Mouse (Mus musculus): ENCODE data around the gene Zfp865. TPM values are rescaled to one million over a fixed set of nuclear protein-coding genes. Genes with fewer than 3 reads are reported as not detected.
"Not testable (repeated sequence)": the region's sequence is repeated elsewhere in the genome, so short reads cannot be mapped to it uniquely, and the experiment has no call there.

Zfp865 gene
- polyA plus RNA-seq, 1 experiment from 2014 or later, result 9.0 TPM

DNA sequence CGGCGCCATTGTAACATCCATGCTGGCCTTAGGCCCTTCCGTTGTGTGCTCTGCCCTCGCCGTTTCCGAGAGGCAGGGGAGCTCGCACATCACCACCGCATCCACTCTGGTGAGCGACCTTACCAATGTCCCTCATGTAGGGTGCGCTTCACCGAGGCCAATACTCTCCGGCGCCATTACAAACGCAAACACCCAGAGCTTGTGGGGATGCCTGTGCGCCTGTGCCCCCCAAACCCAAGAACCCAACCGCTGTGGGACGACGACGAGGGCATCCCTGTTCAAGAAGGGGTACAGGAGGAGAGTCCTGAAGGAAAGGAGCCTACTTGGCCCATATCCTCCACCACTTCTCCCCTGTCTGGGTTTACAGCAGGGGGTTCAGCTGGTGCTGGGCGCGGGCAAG lies 2.2 kb upstream of the Zfp865 start:
- no peaks in the 10 kb centered on the region for H3K27me3 ChIP-seq (ENCODE audit: insufficient read depth, poor library complexity, severe bottlenecking)
- H3K27ac ChIP-seq, result no peak overlapping the region
- peaks cover 4% of the 10 kb centered on the region; the same call in 1 of the 2 replicates for H3K9me3 ChIP-seq
- H3K4me3 ChIP-seq, result peak overlapping the region; percentile 11; the same call in 1 of the 2 replicates
- peaks cover 38% of the 10 kb centered on the region for H3K4me1 ChIP-seq (replicated peaks)
- no peak for DNase-seq (ENCODE audit: low spot score)
- WGBS, result 96% methylated on average over 21 of the region's 21 CpGs
- peaks cover 30% of the 10 kb centered on the region for H3K36me3 ChIP-seq

DNA sequence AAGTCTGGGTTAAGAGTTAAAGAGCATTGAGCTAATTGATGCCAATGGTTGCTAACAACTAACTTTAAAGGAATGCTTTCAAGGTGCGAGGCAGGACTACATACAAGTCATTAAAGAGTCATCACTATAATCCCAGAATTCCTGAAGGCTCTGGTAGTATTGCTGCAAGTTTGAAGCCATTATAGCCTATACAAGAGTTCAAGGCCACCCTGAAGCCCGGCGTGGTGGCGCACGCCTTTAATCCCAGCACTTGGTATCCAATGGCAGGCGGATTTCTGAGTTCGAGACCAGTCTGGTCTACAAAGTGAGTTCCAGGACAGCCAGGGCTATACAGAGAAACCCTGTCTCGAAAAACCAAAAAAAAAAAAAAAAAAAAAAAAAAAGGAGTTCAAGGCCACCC lies 600 bp upstream of the Zfp865 start:
- peaks cover 31% of the 10 kb centered on the region for H3K4me1 ChIP-seq (replicated peaks)
- WGBS, result 37% methylated on average over 8 of the region's 8 CpGs
- not testable (repeated sequence) for H3K9me3 ChIP-seq; DNase-seq (ENCODE audit: low spot score); H3K27me3 ChIP-seq (ENCODE audit: insufficient read depth, poor library complexity, severe bottlenecking)
- H3K4me3 ChIP-seq, result peak overlapping the region; percentile 90
- peaks cover 44% of the 10 kb centered on the region for H3K36me3 ChIP-seq
- peak overlapping the region; percentile 97 for H3K27ac ChIP-seq

DNA sequence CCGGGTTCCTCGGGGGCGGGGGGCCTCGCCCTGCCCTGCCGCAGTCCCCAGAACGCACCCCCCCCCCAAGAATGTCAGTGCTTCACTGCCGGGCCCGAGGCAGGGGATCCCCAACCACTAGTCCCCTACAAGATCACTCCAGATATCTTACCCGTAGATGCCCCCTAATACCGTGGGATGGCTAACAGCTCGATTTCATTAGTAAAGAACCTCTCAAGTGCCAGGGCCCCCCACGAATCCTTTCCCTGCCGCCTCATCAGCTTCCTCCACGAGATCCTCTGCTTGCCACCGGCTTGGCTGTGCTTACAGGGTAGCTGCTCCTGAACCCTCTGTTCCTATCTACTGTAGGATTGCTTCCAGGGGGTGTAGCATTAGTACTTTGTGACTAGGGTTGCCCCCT lies 509 bp downstream of the Zfp865 start:
- H3K4me3 ChIP-seq, result peak overlapping the region; percentile 90
- H3K4me1 ChIP-seq (replicated peaks), result peaks cover 29% of the 10 kb centered on the region
- H3K27me3 ChIP-seq (ENCODE audit: insufficient read depth, poor library complexity, severe bottlenecking), result no peaks in the 10 kb centered on the region
- H3K36me3 ChIP-seq, result peaks cover 54% of the 10 kb centered on the region
- DNase-seq (ENCODE audit: low spot score), result no peak
- 2% methylated on average over 15 of the region's 15 CpGs for WGBS
- H3K27ac ChIP-seq, result peak overlapping the region; percentile 97
- H3K9me3 ChIP-seq, result peaks cover 4% of the 10 kb centered on the region; the same call in 1 of the 2 replicates

DNA sequence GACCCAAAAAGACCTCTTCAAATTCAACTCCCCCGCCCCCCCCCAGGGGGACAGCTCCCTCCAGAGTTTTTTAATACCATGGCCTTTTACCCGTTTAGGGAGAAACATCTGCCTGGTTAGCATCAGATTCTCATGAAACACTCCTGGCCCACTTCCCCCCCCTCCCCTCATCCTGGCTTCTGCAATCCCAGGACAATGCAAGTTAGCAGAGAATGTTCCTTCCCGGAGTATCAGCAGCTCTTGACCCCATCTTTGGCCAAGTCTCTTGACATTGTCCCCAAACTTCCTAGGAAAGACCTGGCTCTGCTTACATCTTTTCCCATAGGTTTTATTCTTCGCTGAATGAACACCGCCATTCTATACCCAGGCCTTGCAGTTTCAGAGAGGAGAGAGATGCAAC lies 1.0 kb downstream of the Zfp865 start:
- peak overlapping the region; percentile 97 for H3K27ac ChIP-seq
- H3K36me3 ChIP-seq, result peaks cover 59% of the 10 kb centered on the region
- no peak for DNase-seq (ENCODE audit: low spot score)

DNA sequence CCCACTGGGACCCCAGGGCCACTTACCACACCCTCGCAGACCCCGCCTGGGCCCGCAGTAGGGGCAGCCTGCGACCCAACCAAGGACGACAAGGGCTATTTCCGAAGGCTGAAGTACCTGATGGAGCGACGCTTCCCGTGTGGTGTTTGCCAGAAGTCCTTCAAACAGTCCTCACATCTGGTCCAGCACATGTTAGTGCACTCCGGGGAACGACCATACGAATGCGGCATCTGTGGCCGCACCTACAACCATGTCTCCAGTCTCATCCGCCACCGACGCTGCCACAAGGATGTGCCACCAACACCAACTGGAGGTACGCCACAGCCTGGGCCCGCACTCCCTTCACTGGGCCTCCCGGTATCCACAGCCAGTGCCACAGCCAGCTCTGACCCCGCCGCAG lies 9.4 kb downstream of the Zfp865 start:
- no peak for DNase-seq (ENCODE audit: low spot score)
- no peak overlapping the region for H3K27ac ChIP-seq
- no peaks in the 10 kb centered on the region for H3K4me1 ChIP-seq (replicated peaks)
- WGBS, result 94% methylated on average over 22 of the region's 22 CpGs
- peaks cover 44% of the 10 kb centered on the region for H3K9me3 ChIP-seq
- H3K4me3 ChIP-seq, result peak overlapping the region; percentile 11; the same call in 1 of the 2 replicates
- peaks cover 16% of the 10 kb centered on the region; the same call in 1 of the 2 replicates for H3K27me3 ChIP-seq (ENCODE audit: insufficient read depth, poor library complexity, severe bottlenecking)
- peaks cover 98% of the 10 kb centered on the region for H3K36me3 ChIP-seq

More for the DNA sequence above, 1.0 kb downstream of the Zfp865 start:
- peaks cover 24% of the 10 kb centered on the region for H3K4me1 ChIP-seq (replicated peaks)
- peaks cover 4% of the 10 kb centered on the region; the same call in 1 of the 2 replicates for H3K9me3 ChIP-seq
- H3K4me3 ChIP-seq, result peak overlapping the region; percentile 90
- H3K27me3 ChIP-seq (ENCODE audit: insufficient read depth, poor library complexity, severe bottlenecking), result no peaks in the 10 kb centered on the region
- 54% methylated on average over 5 of the region's 5 CpGs for WGBS

DNA sequence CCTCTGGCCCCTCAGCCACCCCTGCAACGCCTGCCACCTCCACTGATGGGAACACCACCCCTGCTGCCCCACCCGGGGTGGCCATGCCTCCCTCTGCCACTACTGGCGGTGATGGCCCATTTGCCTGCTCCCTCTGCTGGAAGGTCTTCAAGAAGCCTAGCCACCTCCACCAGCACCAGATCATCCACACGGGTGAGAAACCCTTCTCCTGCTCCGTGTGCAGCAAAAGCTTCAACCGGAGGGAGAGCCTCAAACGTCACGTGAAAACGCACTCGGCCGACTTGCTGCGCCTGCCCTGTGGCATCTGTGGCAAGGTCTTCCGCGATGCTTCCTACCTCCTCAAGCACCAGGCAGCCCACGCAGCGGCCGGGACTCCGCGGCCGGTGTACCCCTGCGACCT lies 9.8 kb downstream of the Zfp865 start:
- H3K9me3 ChIP-seq, result peaks cover 44% of the 10 kb centered on the region
- H3K36me3 ChIP-seq, result peaks cover 98% of the 10 kb centered on the region
- no peak overlapping the region for H3K27ac ChIP-seq
- no peak for DNase-seq (ENCODE audit: low spot score)
- H3K4me1 ChIP-seq (replicated peaks), result no peaks in the 10 kb centered on the region
- WGBS, result 89% methylated on average over 21 of the region's 21 CpGs
- H3K4me3 ChIP-seq, result peak overlapping the region; percentile 11; the same call in 1 of the 2 replicates
- H3K27me3 ChIP-seq (ENCODE audit: insufficient read depth, poor library complexity, severe bottlenecking), result peaks cover 16% of the 10 kb centered on the region; the same call in 1 of the 2 replicates

DNA sequence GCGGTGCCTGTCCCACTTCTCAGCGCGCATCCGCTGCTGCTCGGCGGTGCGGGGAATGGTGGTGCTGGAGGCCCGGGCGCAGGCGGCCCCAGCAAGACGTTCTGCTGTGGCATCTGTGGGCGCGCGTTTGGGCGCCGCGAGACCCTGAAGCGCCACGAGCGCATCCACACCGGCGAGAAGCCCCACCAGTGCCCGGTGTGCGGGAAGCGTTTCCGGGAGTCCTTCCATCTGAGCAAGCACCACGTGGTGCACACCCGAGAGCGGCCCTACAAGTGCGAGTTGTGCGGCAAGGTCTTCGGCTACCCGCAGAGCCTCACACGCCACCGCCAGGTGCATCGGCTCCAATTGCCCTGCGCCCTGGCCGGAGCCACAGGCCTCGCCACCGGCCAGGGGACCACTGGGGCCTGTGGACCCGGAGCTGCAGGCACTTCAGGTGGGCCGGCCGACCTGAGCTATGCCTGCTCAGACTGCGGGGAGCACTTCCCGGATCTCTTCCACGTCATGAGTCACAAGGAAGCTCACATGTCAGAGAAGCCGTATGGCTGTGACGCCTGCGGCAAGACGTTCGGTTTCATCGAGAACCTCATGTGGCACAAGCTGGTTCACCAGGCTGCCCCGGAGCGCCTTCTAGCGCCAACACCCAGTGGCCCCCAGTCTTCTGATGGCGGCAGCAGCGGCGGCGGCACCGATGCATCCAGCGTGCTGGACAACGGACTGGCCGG lies 10.5 kb downstream of the Zfp865 start:
- Histone ChIP-seq H3K27ac (no peak overlapping the region), H3K27me3 (ENCODE audit: insufficient read depth, poor library complexity, severe bottlenecking) (peaks cover 16% of the 10 kb centered on the region; the same call in 1 of the 2 replicates), H3K4me1 (replicated peaks) (no peaks in the 10 kb centered on the region), H3K9me3 (peaks cover 49% of the 10 kb centered on the region), H3K36me3 (peaks cover 99% of the 10 kb centered on the region), H3K4me3 (peak overlapping the region; percentile 11; the same call in 1 of the 2 replicates)
- WGBS, result 81% methylated on average over 63 of the region's 63 CpGs
- DNase-seq (ENCODE audit: low spot score), result no peak

DNA sequence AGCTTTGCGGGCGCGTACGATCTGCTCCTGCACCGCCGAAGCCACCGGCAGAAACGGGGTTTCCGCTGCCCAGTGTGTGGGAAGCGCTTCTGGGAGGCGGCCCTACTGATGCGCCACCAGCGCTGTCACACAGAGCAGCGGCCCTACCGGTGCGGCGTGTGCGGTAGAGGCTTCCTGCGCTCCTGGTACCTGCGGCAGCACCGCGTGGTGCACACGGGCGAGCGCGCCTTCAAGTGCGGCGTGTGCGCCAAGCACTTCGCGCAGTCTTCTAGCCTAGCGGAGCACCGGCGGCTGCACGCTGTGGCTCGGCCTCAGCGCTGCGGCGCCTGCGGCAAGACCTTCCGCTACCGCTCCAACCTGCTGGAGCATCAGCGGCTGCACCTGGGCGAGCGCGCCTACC lies 11.3 kb downstream of the Zfp865 start:
- 74% methylated on average over 46 of the region's 46 CpGs for WGBS

DNA sequence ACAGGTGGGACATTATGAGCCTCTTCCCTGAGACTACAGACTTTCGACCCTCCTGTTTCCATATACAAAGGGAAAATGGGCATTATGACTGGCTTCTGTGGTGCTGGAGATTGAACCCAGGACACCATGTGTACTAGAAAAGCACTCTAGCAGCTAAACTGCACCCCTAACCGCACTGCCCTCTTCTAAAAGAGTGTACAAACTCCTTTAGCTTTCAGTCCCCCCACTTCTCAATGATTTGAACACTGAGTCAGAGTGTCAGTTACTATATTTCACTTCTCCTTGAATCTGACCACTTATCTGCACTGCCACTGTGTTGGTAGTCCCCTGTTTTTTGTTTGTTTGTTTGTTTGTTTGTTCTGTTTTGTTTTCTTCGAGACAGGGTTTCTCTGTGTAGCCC lies 13.6 kb downstream of the Zfp865 start, which contains the start of gene 4632433K11Rik:
Gene 4632433K11Rik (plus strand): TSS at position 301 of the 400 bp plus-strand sequence.
- 92% methylated on average over 3 of the region's 3 CpGs for WGBS
- Histone ChIP-seq H3K4me1 (replicated peaks) (peaks cover 7% of the 10 kb centered on the region), H3K36me3 (peaks cover 77% of the 10 kb centered on the region), H3K27me3 (ENCODE audit: insufficient read depth, poor library complexity, severe bottlenecking) (peaks cover 16% of the 10 kb centered on the region; the same call in 1 of the 2 replicates), H3K27ac (no peak within 1 kb of the TSS), H3K4me3 (no peak within 1 kb of the TSS), H3K9me3 (peaks cover 53% of the 10 kb centered on the region)
- DNase-seq (ENCODE audit: low spot score), result no peak

More for the DNA sequence above, 11.3 kb downstream of the Zfp865 start:
- 0 out of 2 replicates have a peak overlapping the region, but pooled peaks have one; percentile 7 for H3K4me3 ChIP-seq
- H3K27ac ChIP-seq, result no peak overlapping the region
- peaks cover 16% of the 10 kb centered on the region; the same call in 1 of the 2 replicates for H3K27me3 ChIP-seq (ENCODE audit: insufficient read depth, poor library complexity, severe bottlenecking)
- H3K4me1 ChIP-seq (replicated peaks), result no peaks in the 10 kb centered on the region
- peaks cover 54% of the 10 kb centered on the region for H3K9me3 ChIP-seq
- H3K36me3 ChIP-seq, result peaks cover 99% of the 10 kb centered on the region
- no peak for DNase-seq (ENCODE audit: low spot score)

DNA sequence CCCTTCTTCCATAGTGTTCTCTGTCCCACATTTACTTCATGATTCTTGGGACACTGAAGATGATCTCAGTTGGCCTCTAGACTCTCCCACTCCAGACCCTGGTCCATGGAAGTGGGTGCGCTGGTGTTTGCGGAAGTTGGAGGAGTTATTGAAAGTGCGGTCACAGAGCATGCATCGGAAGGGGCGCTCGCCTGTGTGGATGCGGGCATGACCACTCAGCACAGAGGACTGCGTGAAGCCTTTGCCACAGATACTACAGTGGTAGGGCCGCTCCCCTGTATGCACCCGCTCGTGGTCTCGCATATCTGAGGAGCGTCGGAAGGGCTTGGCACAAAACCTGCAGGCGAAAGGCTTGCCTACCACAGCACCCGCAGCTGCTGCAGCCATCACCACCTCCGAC lies 15.5 kb downstream of the Zfp865 start:
- Histone ChIP-seq H3K27ac (no peak overlapping the region), H3K27me3 (ENCODE audit: insufficient read depth, poor library complexity, severe bottlenecking) (peaks cover 4% of the 10 kb centered on the region; the same call in 1 of the 2 replicates), H3K4me1 (replicated peaks) (peaks cover 16% of the 10 kb centered on the region), H3K4me3 (no peak overlapping the region), H3K36me3 (peaks cover 62% of the 10 kb centered on the region), H3K9me3 (peaks cover 35% of the 10 kb centered on the region)
- no peak for DNase-seq (ENCODE audit: low spot score)
- 94% methylated on average over 17 of the region's 17 CpGs for WGBS

DNA sequence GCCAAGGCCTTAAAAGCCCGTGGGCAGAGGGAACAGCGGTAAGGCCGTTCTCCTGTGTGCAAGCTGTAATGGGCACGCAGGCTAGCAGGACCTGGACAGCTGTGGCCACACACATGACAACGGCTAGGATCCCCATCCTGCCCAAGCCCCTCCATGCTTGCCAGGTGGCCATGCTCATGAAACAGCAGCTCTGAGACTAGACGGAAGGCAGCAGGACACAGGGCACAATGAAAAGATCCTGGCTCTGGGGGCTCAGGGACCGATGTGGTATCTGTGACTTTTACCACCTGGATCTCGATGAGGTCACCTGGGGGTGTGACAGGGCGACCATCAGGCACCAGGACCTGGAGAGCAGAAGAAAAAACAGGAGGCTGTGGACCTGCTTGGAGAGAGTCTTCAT lies 16.0 kb downstream of the Zfp865 start:
- Histone ChIP-seq H3K27ac (no peak overlapping the region), H3K9me3 (peaks cover 30% of the 10 kb centered on the region), H3K4me3 (no peak overlapping the region), H3K27me3 (ENCODE audit: insufficient read depth, poor library complexity, severe bottlenecking) (no peaks in the 10 kb centered on the region), H3K4me1 (replicated peaks) (peaks cover 16% of the 10 kb centered on the region), H3K36me3 (peaks cover 60% of the 10 kb centered on the region)
- 88% methylated on average over 9 of the region's 9 CpGs for WGBS
- no peak for DNase-seq (ENCODE audit: low spot score)

DNA sequence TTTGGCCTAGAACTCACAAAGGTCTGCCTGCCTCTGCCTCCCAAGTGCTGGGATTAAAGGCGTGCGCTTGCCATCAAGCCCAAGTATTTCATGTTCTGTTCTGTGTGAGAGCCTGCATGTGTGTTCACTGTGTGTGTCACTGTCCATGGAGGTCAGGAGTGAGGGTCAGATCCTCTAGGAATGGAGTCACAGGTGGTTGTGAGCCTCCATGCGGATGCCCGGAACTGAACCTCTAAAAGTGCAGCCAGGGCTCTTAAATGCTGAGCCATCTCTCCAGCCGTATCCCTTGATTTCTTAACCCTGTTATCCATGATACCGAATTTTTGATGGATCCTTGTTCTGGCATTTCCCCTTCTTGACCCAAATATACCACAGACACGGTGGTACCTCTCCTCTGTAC lies 16.9 kb downstream of the Zfp865 start:
- no peak overlapping the region for H3K27ac ChIP-seq
- no peaks in the 10 kb centered on the region for H3K27me3 ChIP-seq (ENCODE audit: insufficient read depth, poor library complexity, severe bottlenecking)
- peaks cover 16% of the 10 kb centered on the region for H3K4me1 ChIP-seq (replicated peaks)
- peaks cover 21% of the 10 kb centered on the region for H3K9me3 ChIP-seq
- no peak for DNase-seq (ENCODE audit: low spot score)
- H3K4me3 ChIP-seq, result no peak overlapping the region
- H3K36me3 ChIP-seq, result peaks cover 57% of the 10 kb centered on the region
- 90% methylated on average over 7 of the region's 7 CpGs for WGBS

DNA sequence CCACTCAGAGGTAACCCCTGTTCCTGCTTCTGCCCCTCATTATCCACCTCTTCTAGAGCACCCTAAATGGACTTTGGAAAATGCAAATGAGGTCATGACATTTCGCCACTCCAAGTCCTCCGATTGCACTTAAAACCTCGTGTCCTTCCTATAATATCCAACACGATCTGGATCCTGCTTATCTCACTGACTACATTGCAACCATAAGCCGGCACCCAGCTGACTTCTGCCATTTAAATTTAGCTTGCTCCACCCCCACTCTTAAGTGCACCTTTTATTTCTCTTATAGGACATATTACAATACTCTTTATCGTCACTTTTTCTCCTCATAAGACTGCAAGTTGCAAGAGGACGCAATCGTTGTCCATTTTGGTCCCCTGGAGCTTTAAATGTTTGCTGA lies 17.3 kb downstream of the Zfp865 start:
- H3K27ac ChIP-seq, result peak overlapping the region; percentile 97
- H3K9me3 ChIP-seq, result peaks cover 17% of the 10 kb centered on the region; the same call in 1 of the 2 replicates
- WGBS, result 91% methylated on average over 8 of the region's 8 CpGs
- no peak for DNase-seq (ENCODE audit: low spot score)
- peaks cover 53% of the 10 kb centered on the region for H3K36me3 ChIP-seq
- no peaks in the 10 kb centered on the region for H3K27me3 ChIP-seq (ENCODE audit: insufficient read depth, poor library complexity, severe bottlenecking)
- H3K4me1 ChIP-seq (replicated peaks), result peaks cover 16% of the 10 kb centered on the region
- H3K4me3 ChIP-seq, result peak overlapping the region; percentile 70
